Mouse (Mus musculus): Measurements from ENCODE around the gene Aaas. TPM values are rescaled to one million over a fixed set of nuclear protein-coding genes. Genes with fewer than 3 reads are reported as not detected.

Aaas gene
- total and polyA plus RNA-seq, 3 experiments: 10.8 to 22.1 (median 13.2) TPM

DNA sequence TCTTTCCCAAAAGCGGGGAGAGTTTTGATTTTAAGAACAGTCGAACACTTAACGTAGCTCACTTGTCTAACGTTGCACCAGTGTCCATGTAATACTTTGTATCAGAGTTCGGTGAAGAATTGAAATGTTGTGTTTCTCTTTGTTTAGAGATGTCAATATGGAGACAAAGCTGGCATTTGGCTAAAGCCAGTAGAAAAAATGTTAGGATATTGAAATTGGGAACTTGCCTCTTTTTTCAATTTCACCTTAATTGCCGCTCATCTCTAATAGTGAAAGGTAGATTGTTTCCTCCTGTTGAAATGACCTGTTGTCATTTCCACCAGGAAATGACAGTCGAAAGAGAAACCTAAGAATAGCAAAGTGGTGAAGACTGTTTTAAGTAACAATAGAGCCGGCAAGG is 23.7 kb downstream of the Aaas start:
- H3K4me1 ChIP-seq (ENCODE audit: control insufficient read depth, insufficient read depth, low read length): peaks cover 5% of the 10 kb centered on the region
- H3K36me3 ChIP-seq (ENCODE audit: control insufficient read depth, insufficient read depth, low read length): no peaks in the 10 kb centered on the region
- no peak for DNase-seq
- intact Hi-C loops (cut with DNase I): no loop called here
- H3K27me3 ChIP-seq (ENCODE audit: control insufficient read depth, insufficient read depth, low read length): no peaks in the 10 kb centered on the region
- H3K9ac ChIP-seq (ENCODE audit: low read depth, low read length): peak overlapping the region; percentile 93; the same call in 1 of the 2 replicates
- TF ChIP-seq EP300 (IDR thresholded peaks at IDR 0.05; ENCODE audit: insufficient read depth, low read depth, low read length) (no peak), POLR2A (IDR thresholded peaks at IDR 0.05; ENCODE audit: insufficient read depth, low read depth, low read length) (no peak), CTCF (IDR thresholded peaks at IDR 0.05) (no peak)
- WGBS: 32% methylated on average over 8 of the region's 8 CpGs
- H3K79me2 ChIP-seq (replicated peaks; ENCODE audit: control insufficient read depth, insufficient read depth, low read length): no peaks in the 10 kb centered on the region
- H3K27ac ChIP-seq: no peak overlapping the region
- peak overlapping the region; percentile 70 for H3K4me3 ChIP-seq

GRCm38 (mm10) chr15:102326022-102326576 is 24.5 kb downstream of the Aaas start, which contains the start of gene Pfdn5:
TSS of gene Pfdn5 (plus strand) at chr15:102326116.
- Histone ChIP-seq H3K4me3 (peak within 1 kb of the TSS; percentile 70), H3K79me2 (replicated peaks; ENCODE audit: control insufficient read depth, insufficient read depth, low read length) (no peaks in the 10 kb centered on the region), H3K27ac (peak within 1 kb of the TSS; percentile 90), H3K27me3 (ENCODE audit: control insufficient read depth, insufficient read depth, low read length) (no peaks in the 10 kb centered on the region), H3K4me1 (ENCODE audit: control insufficient read depth, insufficient read depth, low read length) (peaks cover 3% of the 10 kb centered on the region), H3K36me3 (ENCODE audit: control insufficient read depth, insufficient read depth, low read length) (no peaks in the 10 kb centered on the region), H3K9ac (ENCODE audit: low read depth, low read length) (peak within 1 kb of the TSS; percentile 93)
- intact Hi-C loops (cut with DNase I): no loop called here
- WGBS: under 1% methylated on average over 40 of the region's 40 CpGs
- TF ChIP-seq POLR2A (IDR thresholded peaks at IDR 0.05; ENCODE audit: insufficient read depth, low read depth, low read length) (peak; percentile 67), EP300 (IDR thresholded peaks at IDR 0.05; ENCODE audit: insufficient read depth, low read depth, low read length) (0 out of 2 replicates have a peak, but pooled peaks have one; percentile 41), CTCF (IDR thresholded peaks at IDR 0.05) (peak; percentile 74)
- DNase-seq: peak; percentile 90 to 91

DNA sequence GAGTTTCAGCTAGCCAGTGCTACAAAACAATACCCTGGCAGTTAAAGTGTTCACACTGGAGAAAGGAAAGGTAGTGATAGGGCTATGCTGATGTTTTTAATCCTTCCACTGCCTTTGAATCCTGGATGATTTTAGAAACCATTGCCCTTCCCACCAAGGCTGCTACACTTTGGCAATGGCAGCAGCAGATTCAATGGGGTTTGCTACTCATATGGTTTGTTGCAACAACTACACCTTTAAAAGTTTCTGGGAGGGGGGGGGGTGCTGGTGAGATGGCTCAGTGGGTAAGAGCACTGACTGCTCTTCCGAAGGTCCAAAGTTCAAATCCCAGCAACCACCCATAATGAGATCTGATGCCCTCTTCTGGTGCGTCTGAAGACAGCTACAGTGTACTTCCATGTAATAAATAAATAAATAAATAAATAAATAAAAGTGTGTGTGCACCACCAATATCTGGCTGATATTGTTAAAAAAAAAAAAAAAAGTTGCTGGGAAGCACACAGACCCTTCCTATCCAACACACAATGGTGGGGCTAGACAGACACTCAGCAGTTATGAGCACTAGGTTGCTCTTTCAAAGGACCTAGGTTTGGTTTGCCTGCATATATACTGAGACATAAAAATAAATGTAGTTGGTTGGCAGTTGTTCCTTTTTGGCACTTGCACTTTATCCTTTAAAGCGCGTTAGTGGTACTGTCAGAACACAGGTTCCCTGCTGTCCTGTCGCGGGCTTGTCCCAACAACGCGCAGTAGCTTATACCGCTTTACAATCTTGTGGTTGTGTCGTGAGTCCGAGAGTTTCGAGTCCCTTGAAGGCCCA is 25.7 kb downstream of the Aaas start:
- DNase-seq: peak in 1 of 2 experiments; percentile 21
- Histone ChIP-seq H3K4me1 (ENCODE audit: control insufficient read depth, insufficient read depth, low read length) (peaks cover 2% of the 10 kb centered on the region), H3K27ac (peak overlapping the region; percentile 62), H3K79me2 (replicated peaks; ENCODE audit: control insufficient read depth, insufficient read depth, low read length) (no peaks in the 10 kb centered on the region), H3K4me3 (peak overlapping the region; percentile 51), H3K36me3 (ENCODE audit: control insufficient read depth, insufficient read depth, low read length) (no peaks in the 10 kb centered on the region), H3K9ac (ENCODE audit: low read depth, low read length) (no peak overlapping the region), H3K27me3 (ENCODE audit: control insufficient read depth, insufficient read depth, low read length) (no peaks in the 10 kb centered on the region)
- TF ChIP-seq EP300 (IDR thresholded peaks at IDR 0.05; ENCODE audit: insufficient read depth, low read depth, low read length) (no peak), CTCF (IDR thresholded peaks at IDR 0.05) (peak; percentile 38)
- intact Hi-C loops (cut with DNase I): no loop called here
- WGBS: 78% methylated on average over 12 of the region's 12 CpGs

DNA sequence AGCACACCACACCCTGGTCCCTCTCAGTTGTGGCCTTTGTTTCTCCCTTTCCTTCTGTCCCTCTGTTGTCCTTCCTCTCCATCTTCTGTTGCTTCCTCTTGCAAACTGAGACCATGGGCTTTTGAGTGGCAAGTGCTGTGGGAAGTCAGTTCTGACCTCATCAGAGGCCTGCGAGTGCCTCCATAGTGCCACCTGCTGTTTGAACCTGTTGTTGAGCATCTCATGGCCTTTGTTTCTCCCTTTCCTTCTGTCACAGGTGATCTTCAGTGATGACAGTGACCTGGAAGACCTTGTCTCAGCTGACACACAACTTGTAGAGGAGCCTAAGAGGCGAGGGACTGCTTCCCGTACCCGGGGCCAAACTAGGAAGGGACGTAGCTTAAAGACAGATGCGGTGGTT is 34.3 kb downstream of the Aaas start:
- Histone ChIP-seq H3K79me2 (replicated peaks; ENCODE audit: control insufficient read depth, insufficient read depth, low read length) (no peaks in the 10 kb centered on the region), H3K36me3 (ENCODE audit: control insufficient read depth, insufficient read depth, low read length) (no peaks in the 10 kb centered on the region), H3K4me1 (ENCODE audit: control insufficient read depth, insufficient read depth, low read length) (peaks cover 2% of the 10 kb centered on the region; the same call in 1 of the 2 replicates), H3K9ac (ENCODE audit: low read depth, low read length) (no peak overlapping the region), H3K4me3 (no peak overlapping the region), H3K27ac (peak overlapping the region; percentile 55; the same call in 1 of the 2 replicates), H3K27me3 (ENCODE audit: control insufficient read depth, insufficient read depth, low read length) (no peaks in the 10 kb centered on the region)
- intact Hi-C loops (cut with DNase I): loop anchor here (1.0 to 5.0 kb wide), 3 partner anchors 29 to 139 kb away; no protein-coding TSS in a partner anchor
- DNase-seq: peak; percentile 72 to 73
- 86% methylated on average over 6 of the region's 6 CpGs for WGBS
- no peak for TF ChIP-seq POLR2A (IDR thresholded peaks at IDR 0.05; ENCODE audit: insufficient read depth, low read depth, low read length)
- TF ChIP-seq CTCF (IDR thresholded peaks at IDR 0.05): peak; percentile 92
- TF ChIP-seq EP300 (IDR thresholded peaks at IDR 0.05; ENCODE audit: insufficient read depth, low read depth, low read length): peak; percentile 85

DNA sequence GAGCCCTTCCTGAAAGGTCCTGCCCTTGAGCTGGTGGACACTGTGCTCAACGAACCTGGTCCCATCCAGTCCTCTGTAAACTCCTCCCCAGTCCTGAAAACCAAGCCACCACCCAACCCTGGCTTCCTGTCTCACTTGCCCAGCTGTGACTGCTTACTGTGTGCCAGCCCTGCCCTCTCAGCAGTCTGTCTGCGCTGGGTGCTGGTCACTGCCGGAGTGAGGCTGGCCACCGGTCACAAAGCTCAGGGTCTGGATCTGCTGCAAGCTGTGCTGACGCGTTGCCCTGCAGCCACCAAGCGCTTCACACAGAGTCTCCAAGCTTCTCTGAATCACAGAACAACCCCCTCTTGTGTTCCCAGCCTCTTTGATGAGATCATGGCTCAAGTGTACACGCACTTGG is 35.3 kb downstream of the Aaas start:
- intact Hi-C loops (cut with DNase I): loop anchor here (5.0 kb wide), 1 partner anchor 138 kb away; no protein-coding TSS in a partner anchor
- Histone ChIP-seq H3K4me3 (no peak overlapping the region), H3K36me3 (ENCODE audit: control insufficient read depth, insufficient read depth, low read length) (no peaks in the 10 kb centered on the region), H3K9ac (ENCODE audit: low read depth, low read length) (no peak overlapping the region), H3K27me3 (ENCODE audit: control insufficient read depth, insufficient read depth, low read length) (no peaks in the 10 kb centered on the region), H3K4me1 (ENCODE audit: control insufficient read depth, insufficient read depth, low read length) (peaks cover 3% of the 10 kb centered on the region), H3K27ac (peak overlapping the region; percentile 55), H3K79me2 (replicated peaks; ENCODE audit: control insufficient read depth, insufficient read depth, low read length) (no peaks in the 10 kb centered on the region)
- DNase-seq: peak; percentile 58 to 66
- WGBS: 67% methylated on average over 8 of the region's 8 CpGs
- TF ChIP-seq CTCF (IDR thresholded peaks at IDR 0.05) (no peak), POLR2A (IDR thresholded peaks at IDR 0.05; ENCODE audit: insufficient read depth, low read depth, low read length) (peak; percentile 62), EP300 (IDR thresholded peaks at IDR 0.05; ENCODE audit: insufficient read depth, low read depth, low read length) (0 out of 2 replicates have a peak, but pooled peaks have one; percentile 16)

GRCm38 (mm10) chr15:102311489-102311888 is 39.1 kb downstream of the Aaas start:
- Histone ChIP-seq H3K9ac (ENCODE audit: low read depth, low read length) (no peak overlapping the region), H3K79me2 (replicated peaks; ENCODE audit: control insufficient read depth, insufficient read depth, low read length) (no peaks in the 10 kb centered on the region), H3K27me3 (ENCODE audit: control insufficient read depth, insufficient read depth, low read length) (no peaks in the 10 kb centered on the region), H3K36me3 (ENCODE audit: control insufficient read depth, insufficient read depth, low read length) (no peaks in the 10 kb centered on the region), H3K4me1 (ENCODE audit: control insufficient read depth, insufficient read depth, low read length) (peaks cover 5% of the 10 kb centered on the region), H3K27ac (no peak overlapping the region), H3K4me3 (no peak overlapping the region)
- TF ChIP-seq CTCF (IDR thresholded peaks at IDR 0.05): no peak
- no peak for DNase-seq
- intact Hi-C loops (cut with DNase I): no loop called here
